Mouse (Mus musculus): ENCODE results near the gene Slc32a1. TPM values are rescaled to one million over a fixed set of nuclear protein-coding genes. Genes with fewer than 3 reads are reported as not detected.

The Slc32a1 gene
- 18.8 and 21.0 TPM in 2 replicates for polyA plus RNA-seq (2015; fragmentation: Nextera tagmentation; extraction: Ambion mirVana)

GRCm38 (mm10) chr2:158610488-158611325 lies at the start of gene Slc32a1:
Slc32a1 (plus strand) TSS chr2:158610767.

GRCm38 (mm10) chr2:158624718-158625222 lies 14.2 kb downstream of the Slc32a1 start, which contains the start of gene Actr5:
Actr5 (plus strand) TSS chr2:158624888.

DNA sequence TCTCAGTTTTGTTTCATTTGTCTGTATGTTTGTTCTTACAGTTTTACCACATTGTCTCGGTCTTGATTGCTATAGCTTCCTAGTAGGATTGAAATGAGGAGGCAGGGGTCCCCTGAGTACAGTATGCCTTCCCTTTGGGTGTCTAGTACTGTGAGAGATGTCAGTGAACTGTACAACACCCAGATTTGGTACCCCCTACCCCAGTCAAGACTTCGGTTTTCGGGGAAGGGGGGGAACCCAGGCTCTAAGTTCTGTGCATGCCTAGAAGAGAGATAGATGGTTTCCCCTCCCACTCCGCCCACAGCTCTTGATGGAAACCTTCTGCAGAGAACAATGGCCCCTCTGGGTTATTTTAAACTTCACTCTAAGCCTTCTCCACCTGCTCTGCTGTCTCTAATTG lies 54.5 kb downstream of the Slc32a1 start, which contains the start of gene Ppp1r16b:
Ppp1r16b (plus strand) TSS at position 301 of the 400 bp plus-strand sequence.

MicroRNAs encoded within 50 kb of the gene (microRNA counts, 519-probe panel; counts per million panel counts)
- microRNA mmu-miR-3474, result 40.5 counts per million

Small RNAs within 50 kb of the gene (microRNA-seq; reads per million reads assigned to microRNA genes)
- 1.5 reads per million for gene Mir3474

Other genes with a start within 250 kb of the Slc32a1 start
- 703 and 881 TPM in 2 replicates for gene Snhg11, start 235.1 kb upstream of the Slc32a1 start, polyA plus RNA-seq (2015; fragmentation: Nextera tagmentation; extraction: Ambion mirVana)
- gene Ralgapb, start 200.9 kb upstream of the Slc32a1 start, polyA plus RNA-seq (2015; fragmentation: Nextera tagmentation; extraction: Ambion mirVana), result 23.3 and 27.1 TPM in 2 replicates
- not detected in 2 replicates for gene Adig, start 108.2 kb upstream of the Slc32a1 start, polyA plus RNA-seq (2015; fragmentation: Nextera tagmentation; extraction: Ambion mirVana)
- 0.57 and 0.61 TPM in 2 replicates for gene Arhgap40, start 98.0 kb upstream of the Slc32a1 start, polyA plus RNA-seq (2015; fragmentation: Nextera tagmentation; extraction: Ambion mirVana)
- gene Actr5, start 14.1 kb downstream of the Slc32a1 start, polyA plus RNA-seq (2015; fragmentation: Nextera tagmentation; extraction: Ambion mirVana), result 8.2 and 10.0 TPM in 2 replicates
- 46.6 and 46.9 TPM in 2 replicates for gene Ppp1r16b, start 54.6 kb downstream of the Slc32a1 start, polyA plus RNA-seq (2015; fragmentation: Nextera tagmentation; extraction: Ambion mirVana)
- 3.9 and 5.3 TPM in 2 replicates for gene Fam83d, start 157.3 kb downstream of the Slc32a1 start, polyA plus RNA-seq (2015; fragmentation: Nextera tagmentation; extraction: Ambion mirVana)
- 9.4 and 9.8 TPM in 2 replicates for gene Dhx35, start 184.0 kb downstream of the Slc32a1 start, polyA plus RNA-seq (2015; fragmentation: Nextera tagmentation; extraction: Ambion mirVana)

All from neural tube, postnatal 0 days (tissue).